Mouse (Mus musculus) kidney, adult 2 months (tissue): ENCODE data around the gene Dhrs4.

ENCODE experiments used
- CTCF ChIP-seq: fragments of 200-500 bp; conservative IDR thresholded peaks from 2 replicates; pipeline ENCODE4 v1.5.1; 2011; ENCODE audit warnings: low read depth, mild to moderate bottlenecking, control low read depth, low read length, moderate library complexity, mixed read lengths; ENCODE audit not compliant: insufficient read depth, insufficient read length
- POLR2A ChIP-seq: fragments of 200-500 bp; IDR thresholded peaks from one replicate; pipeline ENCODE4 v1.6.1; 2011; ENCODE audit warnings: low read depth, low read length, control low read depth

DNA sequence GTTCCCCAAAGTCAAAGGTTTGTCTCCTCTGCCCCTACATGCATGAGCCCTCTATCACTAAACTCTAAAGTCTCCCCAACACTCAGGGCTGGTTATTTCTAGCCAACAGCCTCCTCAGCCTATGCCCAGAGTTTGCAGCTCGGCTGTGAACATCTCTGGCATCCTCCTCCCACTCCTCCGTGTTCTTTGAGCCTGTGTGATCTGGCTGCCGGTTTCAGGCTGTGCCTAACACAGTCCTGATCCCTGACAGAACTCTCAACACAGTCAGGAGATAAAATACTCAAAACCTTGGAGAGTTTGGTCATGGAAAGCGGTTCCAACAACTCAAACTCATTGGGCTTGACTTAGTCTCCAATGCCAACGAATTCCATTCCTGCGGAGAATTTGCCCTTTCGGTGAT is 11.4 kb upstream of the Dhrs4 start:
- TF ChIP-seq POLR2A (no peak), CTCF (no peak)
